Mouse (Mus musculus): Measurements from ENCODE around the gene Gli1.

GRCm38 (mm10) chr10:127327461-127328145 lies 14.2 kb downstream of the Gli1 start:
- TF ChIP-seq TAL1 (IDR thresholded peaks at IDR 0.05; ENCODE audit: low read length) (no peak), GATA1 (IDR thresholded peaks at IDR 0.05; ENCODE audit: low read length) (no peak)
